Mouse (Mus musculus) intestine, embryonic 16.5 days (tissue): ENCODE measurements at regions not wholly inside any gene's neighbourhood (a gene's known extent, or its start where the extent isn't known, plus 50 kb on each side); places are given as distances from the start of the nearest gene placed in this dataset.
A peak's percentile ranks its signal among the peaks of the same experiment; 100 is the strongest.

Experiments used
- ATAC-seq: fragments of 200-750 bp; cut with Nextera tagmentation; 2 replicates; pipeline ENCODE4 v1.8.0; 2017; ENCODE audit warnings: moderate TSS enrichment, moderate library complexity
- H3K27ac ChIP-seq: fragments of 300-500 bp; sonication (generic); 2 replicates; pipeline ENCODE4 v1.5.1; 2014; ENCODE audit warnings: mild to moderate bottlenecking, low read length
- H3K27me3 ChIP-seq: fragments of 300-500 bp; sonication (generic); replicated peaks from 2 replicates; pipeline ENCODE4 v1.6.1; 2014; ENCODE audit warnings: low read length, control low read depth, mixed read lengths; ENCODE audit not compliant: control insufficient read depth, insufficient read depth
- H3K36me3 ChIP-seq: fragments of 300-500 bp; sonication (generic); 2 replicates; pipeline ENCODE4 v1.6.1; 2014; ENCODE audit warnings: low read length, control low read depth; ENCODE audit not compliant: control insufficient read depth, insufficient read depth
- H3K4me1 ChIP-seq: fragments of 300-500 bp; sonication (generic); 2 replicates; pipeline ENCODE4 v1.6.1; 2014; ENCODE audit warnings: low read length, control low read depth, mixed read lengths; ENCODE audit not compliant: control insufficient read depth, insufficient read depth
- H3K4me2 ChIP-seq: fragments of 300-500 bp; sonication (generic); 2 replicates; pipeline ENCODE4 v1.6.1; 2014; ENCODE audit warnings: low read depth, low read length, control low read depth
- H3K4me3 ChIP-seq: fragments of 300-500 bp; sonication (generic); 2 replicates; pipeline ENCODE4 v1.5.1; 2014; ENCODE audit warnings: mild to moderate bottlenecking, low read length
- H3K9ac ChIP-seq: fragments of 300-500 bp; sonication (generic); 2 replicates; pipeline ENCODE4 v1.6.1; 2014; ENCODE audit warnings: low read depth, low read length
- H3K9me3 ChIP-seq: fragments of 300-500 bp; sonication (generic); 2 replicates; pipeline ENCODE4 v1.6.1; 2016; ENCODE audit warnings: low read length, control low read depth; ENCODE audit not compliant: control insufficient read depth
- WGBS: fragments of 180-500 bp; shearing (Covaris S2); extraction: QIAGEN DNeasy Blood & Tissue Kit; methylation state at CpG from one replicate; pipeline ENCODE4 v1.1.7; 2014; 5-methylcytosine and 5-hydroxymethylcytosine counted together

DNA sequence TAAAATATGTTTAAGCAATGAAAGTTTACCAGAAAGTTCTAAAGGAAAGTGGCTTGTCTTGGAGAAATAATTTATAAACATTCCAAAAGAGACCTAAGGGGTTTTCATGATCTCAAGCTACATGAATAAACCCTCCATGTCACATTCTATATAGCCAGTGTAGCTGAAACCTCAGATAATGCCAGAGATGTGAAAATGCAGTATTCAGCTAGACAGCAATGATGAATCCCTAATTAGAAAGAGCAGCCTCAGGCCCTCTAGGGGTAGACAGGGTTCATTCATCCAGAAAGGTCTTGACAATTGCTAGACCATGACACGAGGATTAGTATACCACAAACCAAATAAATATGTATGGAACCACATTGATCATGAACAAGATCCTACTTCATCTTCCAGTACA, 97.2 kb upstream of the Nox4 start:
- Histone ChIP-seq H3K4me1 (no peaks in the 10 kb centered on the region), H3K4me2 (no peak overlapping the region), H3K36me3 (no peaks in the 10 kb centered on the region), H3K27ac (no peak overlapping the region), H3K4me3 (no peak overlapping the region), H3K9ac (no peak overlapping the region), H3K9me3 (no peaks in the 10 kb centered on the region), H3K27me3 (no peaks in the 10 kb centered on the region)
- WGBS: 61% methylated on average over 1 of the region's 1 CpGs
- no peak for ATAC-seq

DNA sequence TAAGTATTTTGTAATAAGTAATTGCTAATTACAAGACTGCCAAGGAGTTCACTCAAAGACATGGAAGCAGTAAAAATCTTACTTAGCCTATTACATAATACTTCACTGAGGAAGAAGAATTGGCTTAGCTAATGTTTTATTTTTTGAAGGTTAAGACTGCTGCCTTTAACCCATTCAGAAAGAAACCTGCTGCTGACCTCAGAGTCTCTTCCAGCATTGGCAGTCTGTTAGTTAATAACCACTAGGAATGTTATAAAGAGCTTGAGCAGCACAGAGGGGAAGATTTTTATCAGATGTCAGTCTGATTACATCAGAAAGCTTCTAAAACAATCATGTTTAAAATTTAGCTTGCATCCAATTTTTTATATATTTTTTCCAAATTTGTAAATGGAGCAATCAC, 94.9 kb upstream of the Nox4 start:
- no peak overlapping the region for H3K9ac ChIP-seq
- no peak overlapping the region for H3K4me3 ChIP-seq
- H3K27ac ChIP-seq: no peak overlapping the region
- H3K27me3 ChIP-seq: no peaks in the 10 kb centered on the region
- H3K9me3 ChIP-seq: no peaks in the 10 kb centered on the region
- H3K4me1 ChIP-seq: no peaks in the 10 kb centered on the region
- no peak overlapping the region for H3K4me2 ChIP-seq
- no peaks in the 10 kb centered on the region for H3K36me3 ChIP-seq
- ATAC-seq: no peak

DNA sequence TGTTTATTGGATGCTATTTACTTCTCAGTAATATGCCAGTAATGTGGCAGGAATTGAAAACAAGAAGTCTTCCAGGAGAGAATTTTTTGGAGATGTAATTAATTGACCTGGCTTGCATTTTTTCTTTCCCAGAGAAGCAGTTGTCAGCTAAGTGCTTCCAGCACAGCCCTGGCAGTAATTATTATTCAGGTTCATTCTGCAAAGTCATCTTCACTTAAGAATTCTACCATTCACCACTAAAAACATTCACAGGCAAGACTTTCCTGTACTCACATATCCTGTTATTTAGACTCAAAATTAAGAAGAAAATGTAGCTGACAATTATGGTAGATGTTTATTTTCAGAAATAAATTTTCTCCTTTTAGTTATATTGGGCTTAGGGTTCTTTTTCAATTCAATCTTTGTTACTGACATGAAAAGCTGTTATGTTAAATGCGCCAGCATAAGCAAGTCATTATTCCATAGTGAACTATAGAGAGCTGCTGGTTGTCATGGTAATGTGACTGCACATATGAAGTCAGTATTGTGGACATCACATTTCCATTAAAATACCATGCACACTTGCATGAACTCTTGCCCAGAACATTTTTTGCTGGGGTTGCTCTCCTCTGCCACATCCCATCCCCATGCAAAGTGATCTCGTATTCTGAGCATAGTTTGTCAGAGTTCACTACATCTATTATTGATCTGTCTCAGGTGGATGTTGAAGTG, 59.3 kb upstream of the Nox4 start:
- ATAC-seq: no peak

DNA sequence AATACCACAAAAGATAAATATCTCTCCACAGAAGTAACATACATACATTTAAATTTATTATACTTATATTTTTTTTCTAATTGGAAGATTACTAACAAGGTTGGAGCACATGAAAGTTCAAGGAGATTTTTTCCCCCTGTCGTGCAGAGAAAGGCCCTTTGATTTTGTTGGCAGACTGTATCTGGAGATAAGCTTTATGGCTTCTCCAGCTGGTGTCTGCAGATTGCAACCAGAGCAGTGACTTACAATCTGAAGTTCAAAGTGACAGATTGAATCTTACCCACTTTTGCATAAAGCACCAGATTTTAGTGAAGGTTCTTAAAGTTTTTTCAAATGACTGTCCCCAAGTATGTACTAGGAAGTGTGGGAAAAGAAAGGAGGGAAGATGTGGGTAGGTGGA, 50.2 kb upstream of the Nox4 start:
- no peaks in the 10 kb centered on the region for H3K4me1 ChIP-seq
- no peaks in the 10 kb centered on the region for H3K36me3 ChIP-seq
- H3K9ac ChIP-seq: no peak overlapping the region
- H3K4me3 ChIP-seq: no peak overlapping the region
- no peak overlapping the region for H3K4me2 ChIP-seq
- no peaks in the 10 kb centered on the region for H3K27me3 ChIP-seq
- peak; percentile 83 for ATAC-seq
- WGBS: 22% methylated on average over 1 of the region's 1 CpGs
- H3K27ac ChIP-seq: no peak overlapping the region
- no peaks in the 10 kb centered on the region for H3K9me3 ChIP-seq

More for the DNA sequence above, 59.3 kb upstream of the Nox4 start:
- Histone ChIP-seq H3K27ac (no peak overlapping the region), H3K9me3 (no peaks in the 10 kb centered on the region), H3K27me3 (no peaks in the 10 kb centered on the region), H3K36me3 (no peaks in the 10 kb centered on the region), H3K4me2 (no peak overlapping the region), H3K4me1 (no peaks in the 10 kb centered on the region), H3K4me3 (no peak overlapping the region), H3K9ac (no peak overlapping the region)
- WGBS: 65% methylated on average over 2 of the region's 2 CpGs
